Mouse (Mus musculus): ENCODE results near the gene Tent5b.

- TF ChIP-seq CTCF (IDR thresholded peaks at IDR 0.05; ENCODE audit: low read depth, low read length) = peak; percentile 11
- TF ChIP-seq POLR2A (IDR thresholded peaks at IDR 0.05; ENCODE audit: insufficient read depth, low read length) = no peak
- no peak for TF ChIP-seq EP300 (IDR thresholded peaks at IDR 0.05; ENCODE audit: insufficient read depth, low read depth, low read length)
Measured at GRCm38 (mm10) chr4:133471135-133471821, 8.7 kb upstream of the Tent5b start.

Measured in ES-Bruce4 (cell line).